Mouse (Mus musculus): Measurements from ENCODE around the gene Pcnx3. TPM values are rescaled to one million over a fixed set of nuclear protein-coding genes. Genes with fewer than 3 reads are reported as not detected.

Pcnx3 gene
- polyA plus RNA-seq, 1 experiment from 2014 or later = 17.3 TPM

GRCm38 (mm10) chr19:5645280-5645679 is 43.4 kb downstream of the Pcnx3 start:
- ATAC-seq (ENCODE audit: insufficient number of reproducible peaks, insufficient read depth, low FRiP score, low read depth) = no peak
- Histone ChIP-seq H3K27me3 (ENCODE audit: control insufficient read depth, insufficient read depth, low read length) (no peaks in the 10 kb centered on the region), H3K36me3 (ENCODE audit: control insufficient read depth, insufficient read depth, low read length) (peaks cover 77% of the 10 kb centered on the region), H3K9ac (ENCODE audit: low read length) (no peak overlapping the region), H3K9me3 (ENCODE audit: control insufficient read depth, low read length) (no peaks in the 10 kb centered on the region), H3K4me3 (ENCODE audit: control insufficient read depth in 1 of 2, insufficient read depth in 1 of 2, low read depth in 1 of 2, low read length in 2 of 2) (no peak overlapping the region), H3K4me2 (ENCODE audit: low read length) (no peak overlapping the region), H3K4me1 (ENCODE audit: control insufficient read depth in 2 of 2, insufficient read depth in 2 of 2, low read length in 2 of 2) (peaks cover 16 to 23% of the 10 kb centered on the region in 2 experiments), H3K27ac (replicated peaks in 1 of 2; ENCODE audit: control insufficient read depth in 1 of 2, insufficient read depth in 1 of 2, low read depth in 2 of 2, low read length in 2 of 2) (no peak overlapping the region)
- 94% methylated on average over 9 of the region's 9 CpGs for WGBS

- 84% methylated on average over 8 of the region's 8 CpGs for WGBS
- peaks cover 82% of the 10 kb centered on the region for H3K36me3 ChIP-seq (ENCODE audit: control insufficient read depth, insufficient read depth, low read length)
- no peak overlapping the region for H3K4me3 ChIP-seq (ENCODE audit: control insufficient read depth in 1 of 2, insufficient read depth in 1 of 2, low read depth in 1 of 2, low read length in 2 of 2)
- no peak overlapping the region for H3K9ac ChIP-seq (ENCODE audit: low read length)
- H3K9me3 ChIP-seq (ENCODE audit: control insufficient read depth, low read length) = no peaks in the 10 kb centered on the region
- H3K27ac ChIP-seq (replicated peaks in 1 of 2; ENCODE audit: control insufficient read depth in 1 of 2, insufficient read depth in 1 of 2, low read depth in 2 of 2, low read length in 2 of 2) = no peak overlapping the region
- ATAC-seq (ENCODE audit: insufficient number of reproducible peaks, insufficient read depth, low FRiP score, low read depth) = no peak
- H3K4me2 ChIP-seq (ENCODE audit: low read length) = no peak overlapping the region
- peaks cover 17 to 33% of the 10 kb centered on the region in 2 experiments for H3K4me1 ChIP-seq (ENCODE audit: control insufficient read depth in 2 of 2, insufficient read depth in 2 of 2, low read length in 2 of 2)
- no peaks in the 10 kb centered on the region for H3K27me3 ChIP-seq (ENCODE audit: control insufficient read depth, insufficient read depth, low read length)
These were observed 47.1 kb downstream of the Pcnx3 start for GRCm38 (mm10) chr19:5641641-5642040.

GRCm38 (mm10) chr19:5641021-5641420 is 47.7 kb downstream of the Pcnx3 start:
- H3K4me1 ChIP-seq (ENCODE audit: control insufficient read depth in 2 of 2, insufficient read depth in 2 of 2, low read length in 2 of 2) = peaks cover 18 to 36% of the 10 kb centered on the region in 2 experiments
- no peaks in the 10 kb centered on the region for H3K27me3 ChIP-seq (ENCODE audit: control insufficient read depth, insufficient read depth, low read length)
- peaks cover 76% of the 10 kb centered on the region for H3K36me3 ChIP-seq (ENCODE audit: control insufficient read depth, insufficient read depth, low read length)
- H3K9me3 ChIP-seq (ENCODE audit: control insufficient read depth, low read length) = no peaks in the 10 kb centered on the region
- no peak overlapping the region for H3K4me2 ChIP-seq (ENCODE audit: low read length)
- H3K9ac ChIP-seq (ENCODE audit: low read length) = peak overlapping the region; percentile 55; the same call in 1 of the 2 replicates
- H3K27ac ChIP-seq (replicated peaks in 1 of 2; ENCODE audit: control insufficient read depth in 1 of 2, insufficient read depth in 1 of 2, low read depth in 2 of 2, low read length in 2 of 2) = peak overlapping the region; percentile 12 to 51; a peak in 3 of 4 replicates
- 85% methylated on average over 17 of the region's 17 CpGs for WGBS
- H3K4me3 ChIP-seq (ENCODE audit: control insufficient read depth in 1 of 2, insufficient read depth in 1 of 2, low read depth in 1 of 2, low read length in 2 of 2) = no peak overlapping the region
- ATAC-seq (ENCODE audit: insufficient number of reproducible peaks, insufficient read depth, low FRiP score, low read depth) = no peak

- Histone ChIP-seq H3K27me3 (ENCODE audit: control insufficient read depth, insufficient read depth, low read length) (no peaks in the 10 kb centered on the region), H3K36me3 (ENCODE audit: control insufficient read depth, insufficient read depth, low read length) (peaks cover 69% of the 10 kb centered on the region), H3K9ac (ENCODE audit: low read length) (peak overlapping the region; percentile 55), H3K4me1 (ENCODE audit: control insufficient read depth in 2 of 2, insufficient read depth in 2 of 2, low read length in 2 of 2) (peaks cover 18 to 36% of the 10 kb centered on the region in 2 experiments), H3K4me2 (ENCODE audit: low read length) (no peak overlapping the region; the same call in 1 of the 2 replicates), H3K27ac (replicated peaks in 1 of 2; ENCODE audit: control insufficient read depth in 1 of 2, insufficient read depth in 1 of 2, low read depth in 2 of 2, low read length in 2 of 2) (peak overlapping the region; percentile 12 to 51; a peak in 3 of 4 replicates), H3K9me3 (ENCODE audit: control insufficient read depth, low read length) (no peaks in the 10 kb centered on the region), H3K4me3 (ENCODE audit: control insufficient read depth in 1 of 2, insufficient read depth in 1 of 2, low read depth in 1 of 2, low read length in 2 of 2) (no peak overlapping the region)
- ATAC-seq (ENCODE audit: insufficient number of reproducible peaks, insufficient read depth, low FRiP score, low read depth) = no peak
- WGBS = 21% methylated on average over 9 of the region's 9 CpGs
These were observed 48.4 kb downstream of the Pcnx3 start for GRCm38 (mm10) chr19:5640339-5640738.

- H3K27me3 ChIP-seq (ENCODE audit: control insufficient read depth, insufficient read depth, low read length) = no peaks in the 10 kb centered on the region
- H3K9me3 ChIP-seq (ENCODE audit: control insufficient read depth, low read length) = no peaks in the 10 kb centered on the region
- ATAC-seq (ENCODE audit: insufficient number of reproducible peaks, insufficient read depth, low FRiP score, low read depth) = no peak
- peak overlapping the region; percentile 94 for H3K9ac ChIP-seq (ENCODE audit: low read length)
- peak overlapping the region; percentile 89 for H3K4me2 ChIP-seq (ENCODE audit: low read length)
- H3K27ac ChIP-seq (replicated peaks in 1 of 2; ENCODE audit: control insufficient read depth in 1 of 2, insufficient read depth in 1 of 2, low read depth in 2 of 2, low read length in 2 of 2) = peak overlapping the region in 1 of 2 experiments; percentile 95; a peak in 1 of 4 replicates
- peaks cover 51% of the 10 kb centered on the region for H3K36me3 ChIP-seq (ENCODE audit: control insufficient read depth, insufficient read depth, low read length)
- H3K4me1 ChIP-seq (ENCODE audit: control insufficient read depth in 2 of 2, insufficient read depth in 2 of 2, low read length in 2 of 2) = peaks cover 18 to 36% of the 10 kb centered on the region in 2 experiments
- 89% methylated on average over 18 of the region's 18 CpGs for WGBS
- peak overlapping the region; percentile 69 to 86 for H3K4me3 ChIP-seq (ENCODE audit: control insufficient read depth in 1 of 2, insufficient read depth in 1 of 2, low read depth in 1 of 2, low read length in 2 of 2)
These were observed 50.2 kb downstream of the Pcnx3 start for GRCm38 (mm10) chr19:5638416-5639005.

GRCm38 (mm10) chr19:5637069-5638047 is 51.4 kb downstream of the Pcnx3 start, which contains the start of gene Rela:
Gene Rela (plus strand): TSS chr19:5637483.
- Histone ChIP-seq H3K27me3 (ENCODE audit: control insufficient read depth, insufficient read depth, low read length) (no peaks in the 10 kb centered on the region), H3K4me2 (ENCODE audit: low read length) (peak within 1 kb of the TSS; percentile 89), H3K27ac (replicated peaks in 1 of 2; ENCODE audit: control insufficient read depth in 1 of 2, insufficient read depth in 1 of 2, low read depth in 2 of 2, low read length in 2 of 2) (peak within 1 kb of the TSS; percentile 91 to 95), H3K36me3 (ENCODE audit: control insufficient read depth, insufficient read depth, low read length) (peaks cover 39% of the 10 kb centered on the region), H3K9ac (ENCODE audit: low read length) (peak within 1 kb of the TSS; percentile 94), H3K4me3 (ENCODE audit: control insufficient read depth in 1 of 2, insufficient read depth in 1 of 2, low read depth in 1 of 2, low read length in 2 of 2) (peak within 1 kb of the TSS; percentile 69 to 86), H3K4me1 (ENCODE audit: control insufficient read depth in 2 of 2, insufficient read depth in 2 of 2, low read length in 2 of 2) (peaks cover 18 to 36% of the 10 kb centered on the region in 2 experiments), H3K9me3 (ENCODE audit: control insufficient read depth, low read length) (no peaks in the 10 kb centered on the region)
- WGBS = under 1% methylated on average over 93 of the region's 109 CpGs
- peak; percentile 82 for ATAC-seq (ENCODE audit: insufficient number of reproducible peaks, insufficient read depth, low FRiP score, low read depth)

GRCm38 (mm10) chr19:5636571-5637041 is 52.1 kb downstream of the Pcnx3 start:
- no peak for ATAC-seq (ENCODE audit: insufficient number of reproducible peaks, insufficient read depth, low FRiP score, low read depth)
- Histone ChIP-seq H3K27ac (replicated peaks in 1 of 2; ENCODE audit: control insufficient read depth in 1 of 2, insufficient read depth in 1 of 2, low read depth in 2 of 2, low read length in 2 of 2) (peak overlapping the region; percentile 91 to 95), H3K9me3 (ENCODE audit: control insufficient read depth, low read length) (no peaks in the 10 kb centered on the region), H3K4me2 (ENCODE audit: low read length) (peak overlapping the region; percentile 89), H3K27me3 (ENCODE audit: control insufficient read depth, insufficient read depth, low read length) (no peaks in the 10 kb centered on the region), H3K4me3 (ENCODE audit: control insufficient read depth in 1 of 2, insufficient read depth in 1 of 2, low read depth in 1 of 2, low read length in 2 of 2) (peak overlapping the region; percentile 69 to 86), H3K36me3 (ENCODE audit: control insufficient read depth, insufficient read depth, low read length) (peaks cover 32% of the 10 kb centered on the region), H3K4me1 (ENCODE audit: control insufficient read depth in 2 of 2, insufficient read depth in 2 of 2, low read length in 2 of 2) (peaks cover 18 to 36% of the 10 kb centered on the region in 2 experiments), H3K9ac (ENCODE audit: low read length) (peak overlapping the region; percentile 94)
- WGBS = 39% methylated on average over 12 of the region's 12 CpGs
